Mouse (Mus musculus) left cerebral cortex, adult 2 months (tissue): ENCODE results near the gene Zbtb20. TPM values are rescaled to one million over a fixed set of nuclear protein-coding genes. Genes with fewer than 3 reads are reported as not detected.

Source experiments
- DNase-seq, 2 experiments: peaks; one replicate each; pipeline ENCODE4 v3.0.0; 2021 to 2022; ENCODE audit warnings: low spot score in 2 of 2, mixed read lengths in 1 of 2; ENCODE audit errors: extremely low spot score in 1 of 2
- H3K27ac ChIP-seq: fragments of 200-600 bp; 2 replicates; pipeline ENCODE4 v1.8.1; 2022
- H3K4me3 ChIP-seq: fragments of 200-600 bp; 2 replicates; pipeline ENCODE4 v1.8.1; 2022
- CTCF ChIP-seq: fragments of 200-600 bp; IDR thresholded peaks from 2 replicates; pipeline ENCODE4 v1.8.1; 2022; ENCODE audit warnings: antibody characterized with exemption, mild to moderate bottlenecking, moderate library complexity
- intact Hi-C: fragments of 180-260 bp; cut with DNase I; formaldehyde crosslinking; loops from one replicate; pipeline ENCODE4 v1.15.1; 2025
- total RNA-seq, 2 experiments: library from RNA; stranded (reverse); gene quantifications; 2 replicates each; pipeline ENCODE4 v1.2.3; 2021

Gene Zbtb20
- total RNA-seq, 2 experiments from 2014 or later, result 46.5 to 57.6 TPM

DNA sequence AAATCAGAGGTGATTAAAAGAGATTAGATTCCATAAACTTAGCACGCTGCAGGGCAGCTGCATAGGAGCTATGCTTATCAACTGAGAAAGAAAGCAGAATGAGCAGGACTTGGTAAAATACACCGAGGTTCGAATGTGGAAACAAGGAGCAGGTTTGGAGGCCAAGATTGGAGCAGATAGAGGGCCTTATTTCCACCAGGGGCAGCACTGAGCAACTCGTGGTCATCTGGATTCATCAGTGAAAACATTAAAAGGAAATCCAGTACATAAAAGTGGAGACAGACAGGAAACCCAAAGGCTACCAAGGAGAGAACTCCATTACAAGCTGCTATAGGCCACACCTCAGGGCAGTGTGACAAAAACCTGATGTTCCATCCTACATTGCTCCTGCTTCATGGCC lies 686.3 kb downstream of the Zbtb20 start:
- Histone ChIP-seq H3K4me3 (no peak overlapping the region), H3K27ac (no peak overlapping the region)
- intact Hi-C loops, result no loop called here
- no peak for DNase-seq
- TF ChIP-seq CTCF, result peak; percentile 38

DNA sequence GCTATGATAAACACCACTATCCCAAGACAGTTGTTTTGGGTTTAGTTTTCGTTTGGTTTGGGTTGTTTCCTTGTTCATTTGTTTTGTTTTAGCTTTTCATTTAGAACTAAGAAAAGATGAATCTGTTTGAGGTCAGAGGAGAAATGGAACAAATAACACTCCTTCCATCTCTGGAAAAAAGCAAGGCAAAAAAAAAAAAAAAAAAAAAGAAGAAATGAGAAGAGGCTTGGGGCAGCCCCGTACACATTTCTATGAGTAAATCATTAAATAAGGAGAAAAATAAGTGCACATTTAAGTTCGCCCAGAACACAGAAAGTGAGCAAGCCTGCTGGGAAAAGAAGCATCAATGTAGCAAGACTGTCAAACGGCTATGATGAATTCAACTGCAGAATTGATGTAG lies 690.2 kb downstream of the Zbtb20 start:
- H3K27ac ChIP-seq, result no peak overlapping the region
- no peak for DNase-seq
- intact Hi-C loops, result no loop called here
- no peak for TF ChIP-seq CTCF
- no peak overlapping the region for H3K4me3 ChIP-seq

GRCm38 (mm10) chr16:43566511-43566910 lies 690.8 kb downstream of the Zbtb20 start:
- no peak overlapping the region for H3K27ac ChIP-seq
- no peak for TF ChIP-seq CTCF
- no peak for DNase-seq
- no peak overlapping the region for H3K4me3 ChIP-seq
- intact Hi-C loops, result no loop called here

DNA sequence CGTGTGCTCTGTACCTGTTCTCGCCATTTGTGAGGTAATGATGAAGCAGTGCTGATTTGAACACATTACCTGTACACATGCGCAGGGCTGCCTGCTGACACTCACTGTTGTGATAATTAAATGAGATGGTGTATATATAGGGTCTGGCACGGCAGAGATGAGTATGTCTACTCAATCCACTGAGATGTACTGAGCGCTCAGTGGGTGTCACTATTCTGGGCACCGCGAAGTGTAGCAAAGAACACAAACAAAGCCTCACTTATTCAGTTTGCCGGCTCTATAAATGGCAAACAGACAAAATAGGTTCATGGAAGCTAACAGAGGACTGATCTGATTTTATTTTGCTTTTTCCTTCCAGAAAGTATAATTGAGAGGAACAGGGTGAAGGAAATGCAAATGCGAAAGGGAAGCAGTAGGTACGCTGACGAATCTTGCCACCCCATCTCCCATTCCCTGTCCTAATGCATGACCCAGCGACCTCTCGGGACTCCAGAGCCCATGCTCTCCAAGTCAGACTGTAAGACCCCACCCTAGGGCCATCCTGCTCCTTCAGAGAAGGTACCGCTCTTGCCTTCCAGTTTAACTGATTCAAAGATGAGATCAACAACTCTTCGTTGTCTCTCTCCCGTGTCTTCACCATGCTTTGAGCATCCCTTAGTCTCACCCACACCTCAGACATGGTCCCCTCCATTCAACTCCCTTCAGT lies 695.8 kb downstream of the Zbtb20 start:
- intact Hi-C loops, result loop anchor here (2.0 to 10.0 kb wide), 2 partner anchors 31 to 397 kb away; no protein-coding TSS in a partner anchor
- Histone ChIP-seq H3K4me3 (no peak overlapping the region), H3K27ac (peak overlapping the region; percentile 10; the same call in 1 of the 2 replicates)
- DNase-seq, result no peak
- no peak for TF ChIP-seq CTCF

- Histone ChIP-seq H3K4me3 (no peak overlapping the region), H3K27ac (peak overlapping the region; percentile 80; the same call in 1 of the 2 replicates)
- TF ChIP-seq CTCF, result no peak
- intact Hi-C loops, result loop anchor here (2.0 to 10.0 kb wide), 2 partner anchors 31 to 397 kb away; no protein-coding TSS in a partner anchor
- DNase-seq, result no peak
Measured at GRCm38 (mm10) chr16:43572171-43572570, 696.5 kb downstream of the Zbtb20 start.

GRCm38 (mm10) chr16:43572766-43573165 lies 697.1 kb downstream of the Zbtb20 start:
- DNase-seq, result no peak
- intact Hi-C loops, result loop anchor here (2.0 to 10.0 kb wide), 2 partner anchors 32 to 398 kb away; no protein-coding TSS in a partner anchor
- Histone ChIP-seq H3K27ac (peak overlapping the region; percentile 80), H3K4me3 (no peak overlapping the region)
- no peak for TF ChIP-seq CTCF

- TF ChIP-seq CTCF, result no peak
- H3K4me3 ChIP-seq, result no peak overlapping the region
- H3K27ac ChIP-seq, result peak overlapping the region; percentile 80
- intact Hi-C loops, result loop anchor here (2.0 to 10.0 kb wide), 2 partner anchors 33 to 399 kb away; no protein-coding TSS in a partner anchor
- no peak for DNase-seq
Measured at GRCm38 (mm10) chr16:43573181-43573833, 697.6 kb downstream of the Zbtb20 start.

DNA sequence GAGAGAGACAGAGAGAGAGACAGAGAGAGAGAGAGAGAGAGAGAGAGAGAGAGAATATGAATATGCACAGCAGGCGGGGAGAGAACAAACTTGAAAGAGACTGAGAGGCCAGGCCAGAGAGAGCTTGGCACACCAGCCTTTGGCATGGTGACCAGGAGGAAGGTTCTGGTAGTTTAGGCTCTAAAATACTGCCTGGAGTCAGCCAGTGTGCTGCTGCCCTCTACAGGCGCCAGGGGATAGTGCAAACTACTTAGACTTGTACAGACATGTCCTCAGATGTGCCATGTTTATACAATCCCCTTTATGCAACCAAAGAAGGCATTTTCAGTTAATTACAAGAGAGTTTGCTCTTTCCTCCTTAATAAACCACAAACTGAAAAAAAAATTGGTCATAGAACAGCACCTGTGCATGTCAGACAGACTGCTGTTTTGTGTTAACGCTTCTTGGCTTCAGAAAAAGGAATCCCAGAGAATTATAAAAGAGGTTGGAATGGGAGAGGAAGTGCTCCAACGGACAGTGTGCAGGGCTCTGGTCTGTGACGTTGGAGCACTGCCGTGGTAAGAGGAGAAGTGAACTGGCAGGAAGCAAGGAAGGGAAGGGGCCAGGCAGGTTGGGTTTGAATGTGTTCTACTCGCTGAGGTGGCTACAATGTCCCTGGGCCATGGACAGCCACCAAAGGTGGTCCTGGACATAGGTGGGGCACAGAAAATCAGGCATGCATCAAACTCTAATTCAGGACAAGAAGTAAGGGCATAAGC lies 698.5 kb downstream of the Zbtb20 start:
- peak; percentile 95 for TF ChIP-seq CTCF
- intact Hi-C loops, result loop anchor here (1.0 to 10.0 kb wide), 2 partner anchors 64 to 399 kb away; no protein-coding TSS in a partner anchor
- Histone ChIP-seq H3K27ac (peak overlapping the region; percentile 63), H3K4me3 (no peak overlapping the region)
- peak; percentile 84 to 87 for DNase-seq

DNA sequence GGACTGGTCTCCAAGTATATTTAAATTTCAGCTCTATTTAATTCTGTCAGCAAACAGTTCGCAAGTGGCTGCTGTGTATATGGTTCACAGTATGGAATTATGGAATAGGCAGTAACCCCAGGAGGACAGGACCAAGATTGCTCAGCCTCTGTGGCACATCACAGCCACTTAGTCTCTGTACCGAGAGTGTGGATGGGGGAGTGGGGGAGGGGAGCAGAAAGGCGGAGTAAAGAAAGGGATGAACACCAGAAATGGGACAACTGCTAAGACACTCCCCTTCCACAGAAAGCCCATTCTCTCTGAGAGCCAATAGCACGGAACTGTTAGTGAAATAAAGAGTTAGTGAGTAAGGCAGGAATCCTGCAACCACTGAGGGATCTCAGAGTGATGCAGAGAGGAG lies 699.4 kb downstream of the Zbtb20 start:
- intact Hi-C loops, result loop anchor here (10.0 kb wide), 1 partner anchor 400 kb away; no protein-coding TSS in a partner anchor
- H3K27ac ChIP-seq, result peak overlapping the region; percentile 17; the same call in 1 of the 2 replicates
- no peak for TF ChIP-seq CTCF
- H3K4me3 ChIP-seq, result no peak overlapping the region
- no peak for DNase-seq

GRCm38 (mm10) chr16:43575507-43575906 lies 699.8 kb downstream of the Zbtb20 start:
- Histone ChIP-seq H3K27ac (peak overlapping the region; percentile 17; the same call in 1 of the 2 replicates), H3K4me3 (no peak overlapping the region)
- no peak for TF ChIP-seq CTCF
- intact Hi-C loops, result loop anchor here (10.0 kb wide), 1 partner anchor 401 kb away; no protein-coding TSS in a partner anchor
- DNase-seq, result no peak

DNA sequence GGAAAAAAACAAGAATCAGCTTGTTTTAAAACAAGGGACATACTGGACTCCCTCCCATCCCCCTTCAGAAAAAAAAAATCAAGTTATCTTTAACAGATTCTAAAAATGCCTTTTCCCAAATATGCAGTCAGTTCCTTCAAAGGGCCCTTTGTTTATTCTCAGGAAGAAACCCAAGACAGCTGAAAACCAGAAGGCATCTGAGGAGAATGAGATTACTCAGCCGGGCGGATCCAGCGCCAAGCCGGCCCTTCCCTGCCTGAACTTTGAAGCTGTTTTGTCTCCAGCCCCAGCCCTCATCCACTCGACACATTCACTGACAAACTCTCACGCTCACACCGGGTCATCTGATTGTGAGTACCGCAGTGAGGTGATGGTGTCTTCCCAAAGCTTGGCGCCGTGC lies 701.7 kb downstream of the Zbtb20 start:
- no peak for TF ChIP-seq CTCF
- DNase-seq, result no peak
- Histone ChIP-seq H3K4me3 (no peak overlapping the region), H3K27ac (peak overlapping the region; percentile 73)
- intact Hi-C loops, result loop anchor here (10.0 kb wide), 1 partner anchor 403 kb away; no protein-coding TSS in a partner anchor

DNA sequence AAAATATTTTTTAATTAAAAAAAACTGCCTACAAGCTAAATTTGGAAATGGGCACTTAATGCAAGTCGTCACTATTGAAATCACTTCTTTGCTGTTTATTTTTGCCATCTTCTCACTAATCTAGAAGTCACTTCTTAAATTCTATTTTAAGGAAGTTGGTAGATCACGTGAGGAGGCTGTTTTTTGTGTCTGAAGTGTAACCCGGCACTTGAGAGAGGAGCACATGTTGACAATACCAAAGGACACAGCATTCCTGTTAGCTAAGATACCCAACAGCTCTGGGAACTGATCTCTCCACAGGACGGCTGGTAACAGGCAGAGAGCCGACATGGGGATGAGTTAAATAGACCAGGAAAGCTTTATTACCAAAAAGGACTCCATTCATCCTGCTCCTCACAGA lies 702.7 kb downstream of the Zbtb20 start:
- H3K4me3 ChIP-seq, result no peak overlapping the region
- TF ChIP-seq CTCF, result no peak
- H3K27ac ChIP-seq, result peak overlapping the region; percentile 65; the same call in 1 of the 2 replicates
- intact Hi-C loops, result loop anchor here (10.0 kb wide), 1 partner anchor 404 kb away; no protein-coding TSS in a partner anchor
- DNase-seq, result no peak
